Mouse (Mus musculus): Measurements from ENCODE around the gene Tns4. TPM values are rescaled to one million over a fixed set of nuclear protein-coding genes. Genes with fewer than 3 reads are reported as not detected.

Tns4 gene
- total RNA-seq (2021) = 0.52 and 0.90 TPM in 2 replicates
- long read RNA-seq, experiment 1 = 0 reads
- long read RNA-seq, experiment 2 = 0 reads

DNA sequence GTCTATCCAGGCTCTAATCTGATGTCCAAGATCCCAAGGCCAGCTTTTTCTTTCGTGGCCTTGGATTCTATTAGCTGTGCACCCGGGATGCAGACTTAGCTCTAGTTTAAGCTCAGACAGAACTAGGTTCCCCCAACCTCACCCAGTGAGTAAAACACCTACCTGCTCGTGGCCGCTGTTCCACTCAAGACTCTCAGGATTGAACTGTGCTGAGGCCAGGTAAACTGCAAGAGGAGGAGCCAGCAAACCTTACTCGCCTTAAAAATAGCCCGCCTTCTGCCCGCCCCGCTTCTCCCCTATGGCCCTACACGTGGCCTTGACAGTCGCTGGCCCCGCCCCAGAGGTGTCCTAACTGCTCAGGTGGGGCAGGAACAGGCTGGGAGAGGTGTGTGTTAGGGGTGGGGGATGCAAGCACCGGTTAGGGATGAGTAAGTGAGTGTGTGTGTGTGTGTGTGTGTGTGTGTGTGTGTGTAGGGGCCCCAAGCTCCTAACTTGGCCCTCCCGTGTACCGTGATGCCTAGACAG, at the start of gene Tns4:
Tns4 (minus strand) TSS at position 230 of the 525 bp plus-strand sequence.
- no peak for DNase-seq

- DNase-seq = no peak
These were observed 48.3 kb upstream of the Tns4 start for GRCm38 (mm10) chr11:99137385-99137784.

GRCm38 (mm10) chr11:99136961-99137360, 47.9 kb upstream of the Tns4 start:
- DNase-seq = no peak

DNA sequence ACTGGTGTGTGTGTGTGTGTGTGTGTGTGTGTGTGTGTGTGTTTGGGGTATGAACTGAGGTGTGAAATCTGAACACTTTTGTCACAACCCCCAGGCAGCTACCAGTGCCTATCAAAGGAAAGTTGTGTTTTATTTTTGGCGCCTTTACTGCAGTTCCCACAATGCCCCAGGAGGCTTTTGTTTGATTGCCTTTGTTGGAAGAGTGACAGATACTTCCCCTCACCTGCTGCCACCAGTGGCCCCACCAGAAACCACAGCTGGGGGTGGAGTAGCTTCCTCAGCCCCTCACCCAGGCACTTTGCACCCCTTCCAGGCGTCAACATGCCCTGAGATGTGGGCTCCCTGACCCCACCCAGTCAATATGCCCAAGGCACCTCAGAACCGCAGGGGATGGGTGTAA, 47.3 kb upstream of the Tns4 start:
- DNase-seq = no peak

DNA sequence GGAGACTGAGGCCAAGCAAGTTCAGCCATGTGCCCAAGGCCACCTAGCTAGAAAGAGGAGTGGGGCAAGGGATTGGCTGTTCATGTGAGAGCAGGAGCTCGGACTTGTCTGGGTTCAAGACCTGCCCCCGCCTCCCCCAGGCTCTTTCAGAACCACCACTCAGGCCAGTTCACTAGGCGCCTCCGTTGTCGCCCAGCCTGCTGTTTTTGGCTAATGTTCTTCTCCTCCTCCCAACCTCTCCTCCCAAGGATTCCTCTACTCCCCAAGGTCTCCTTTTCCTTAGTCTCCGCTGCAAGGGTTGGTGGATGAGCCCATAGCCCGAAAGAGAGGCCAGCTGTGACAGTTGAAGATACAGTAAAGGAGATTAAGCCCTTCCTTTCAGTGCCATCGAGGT, 45.9 kb upstream of the Tns4 start:
- no peak for DNase-seq

DNA sequence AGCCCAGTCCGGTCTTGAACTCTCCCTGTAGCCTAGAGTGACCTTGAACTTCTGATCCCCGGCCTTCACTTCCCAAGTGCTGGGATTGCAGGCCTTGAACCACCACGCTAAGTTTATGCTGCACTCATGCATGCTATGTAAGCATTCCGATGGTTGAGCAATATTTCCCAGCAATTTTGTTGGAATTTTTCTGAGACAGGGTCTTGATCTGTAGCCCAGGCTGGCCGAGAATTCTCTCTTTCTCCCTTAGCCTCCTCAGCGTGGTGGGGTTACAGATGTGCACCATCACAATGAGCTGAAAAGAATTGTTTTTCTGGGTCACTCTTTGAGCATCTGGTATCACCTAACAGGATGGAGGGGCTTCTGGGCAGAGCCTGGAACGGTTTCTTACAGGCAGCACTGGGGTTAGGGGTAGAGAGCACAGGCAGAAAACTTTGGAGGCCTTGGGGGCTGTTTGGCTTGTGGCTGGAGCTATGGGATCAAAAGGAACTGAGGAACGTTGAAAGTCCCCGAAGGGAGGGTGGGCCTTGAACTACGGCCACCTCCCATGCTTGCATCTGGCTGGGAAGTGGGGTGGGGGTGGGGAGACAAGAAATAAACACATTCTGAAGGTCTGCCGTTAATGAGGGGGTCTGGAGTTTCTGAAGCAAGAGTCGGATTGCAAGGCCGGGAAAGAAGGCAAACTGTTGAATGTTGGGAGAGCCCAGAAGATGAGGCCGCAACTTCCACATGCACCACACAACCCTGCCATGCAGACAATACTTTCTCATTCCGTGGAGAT, 45.4 kb upstream of the Tns4 start:
- DNase-seq = peak; percentile 3

DNA sequence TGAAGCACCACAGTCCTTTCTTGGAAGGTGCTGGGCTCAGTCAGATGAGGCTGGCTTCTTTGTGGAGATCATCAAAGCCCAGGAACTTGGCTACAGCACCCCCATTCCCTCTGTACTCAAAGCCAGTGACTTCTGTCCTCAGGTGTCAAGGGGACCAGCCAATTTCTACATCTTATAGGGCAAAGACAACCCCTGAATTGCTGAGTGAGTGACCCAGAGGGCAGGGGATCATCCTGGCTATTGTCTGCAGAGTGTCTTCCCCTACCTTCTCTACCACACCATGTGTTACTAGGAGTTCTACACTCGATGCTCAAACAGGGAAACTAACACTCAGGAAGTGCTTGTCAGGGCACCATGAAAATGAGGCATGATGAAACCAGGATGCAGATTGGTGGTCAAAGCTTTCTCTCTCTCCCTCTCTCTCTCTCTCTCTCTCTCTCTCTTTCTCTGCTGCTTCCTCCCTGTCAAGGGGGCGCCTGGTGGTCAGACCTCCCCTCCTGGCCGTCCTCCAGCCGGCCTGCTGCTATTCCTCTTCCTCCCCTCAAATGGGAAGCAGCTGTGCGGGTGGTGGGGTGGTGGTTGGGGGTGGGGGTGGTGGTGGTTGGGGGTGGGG, 44.3 kb upstream of the Tns4 start:
- DNase-seq = no peak

DNA sequence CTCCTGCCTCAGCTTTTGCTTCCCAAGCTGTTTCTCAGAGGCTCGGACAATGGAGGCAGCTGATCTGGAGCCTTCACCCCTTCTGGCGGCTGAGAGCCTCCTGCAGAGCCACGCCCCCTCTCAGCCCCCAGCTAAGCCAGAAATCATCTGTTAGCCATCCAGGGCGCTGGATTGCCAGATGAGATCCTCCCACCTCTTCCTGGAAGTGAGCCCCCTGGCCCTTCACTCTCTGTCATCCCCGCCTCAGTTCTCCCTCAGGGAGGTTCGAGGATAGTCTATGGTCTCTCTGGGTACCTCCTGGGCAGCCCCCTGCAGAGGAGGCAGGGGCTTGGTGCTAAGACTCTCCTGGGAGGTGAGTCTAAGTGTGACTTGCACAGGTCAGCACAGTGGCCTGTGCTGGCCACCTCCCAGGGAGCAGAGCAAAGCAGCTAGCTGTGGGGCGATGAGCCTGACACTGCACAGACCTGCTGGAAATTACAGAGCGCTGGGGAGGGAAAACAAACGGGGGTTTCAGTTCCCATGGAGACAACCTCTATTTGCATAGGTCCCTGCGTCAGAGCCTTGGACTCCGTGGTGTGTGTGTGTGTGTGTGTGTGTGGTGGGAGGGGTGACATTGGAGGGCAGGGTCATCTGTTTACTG, 43.1 kb upstream of the Tns4 start:
- peak; percentile 59 for DNase-seq

DNA sequence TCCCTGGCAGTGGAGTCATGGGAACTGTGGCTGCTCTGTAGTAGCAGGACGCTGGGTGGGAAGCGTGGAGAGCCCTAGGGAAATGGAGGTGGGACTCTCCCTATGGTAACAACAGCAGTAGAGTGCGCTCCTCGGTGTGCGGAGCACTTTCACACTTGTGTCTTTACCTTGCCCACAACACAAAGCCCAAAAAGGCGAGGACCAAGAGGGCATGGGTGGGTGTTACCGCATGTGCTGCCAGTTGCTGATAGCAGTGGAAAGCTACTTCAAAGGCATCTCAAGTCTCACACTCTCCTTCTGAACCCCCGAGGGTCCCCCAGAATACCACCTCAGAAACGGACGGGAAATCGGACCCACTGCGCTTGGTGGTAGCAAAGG, 42.3 kb upstream of the Tns4 start:
- no peak for DNase-seq

- no peak for DNase-seq
These were observed 41.8 kb upstream of the Tns4 start for GRCm38 (mm10) chr11:99130736-99131462.

DNA sequence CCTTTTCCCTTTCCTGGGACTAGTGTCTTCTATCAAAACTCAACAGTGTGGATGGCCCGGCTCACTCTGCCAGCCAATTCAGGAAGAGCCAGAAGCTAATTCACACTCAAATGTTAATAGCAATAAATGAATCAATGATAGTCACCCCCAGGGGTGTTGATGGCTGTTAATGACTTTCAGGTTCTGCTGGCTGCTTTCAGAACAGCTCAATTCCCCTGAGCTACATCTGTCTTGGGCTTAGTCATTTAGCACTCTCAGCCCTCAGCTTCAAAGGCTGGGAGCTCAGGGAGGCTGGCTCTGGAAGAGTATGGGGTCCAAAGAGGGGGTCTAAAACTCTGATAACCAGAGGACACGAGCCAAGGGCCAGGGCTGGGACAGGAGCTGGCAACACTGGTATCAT, 40.2 kb upstream of the Tns4 start:
- DNase-seq = no peak

- no peak for DNase-seq
These were observed 38.9 kb upstream of the Tns4 start for GRCm38 (mm10) chr11:99127785-99128682.

DNA sequence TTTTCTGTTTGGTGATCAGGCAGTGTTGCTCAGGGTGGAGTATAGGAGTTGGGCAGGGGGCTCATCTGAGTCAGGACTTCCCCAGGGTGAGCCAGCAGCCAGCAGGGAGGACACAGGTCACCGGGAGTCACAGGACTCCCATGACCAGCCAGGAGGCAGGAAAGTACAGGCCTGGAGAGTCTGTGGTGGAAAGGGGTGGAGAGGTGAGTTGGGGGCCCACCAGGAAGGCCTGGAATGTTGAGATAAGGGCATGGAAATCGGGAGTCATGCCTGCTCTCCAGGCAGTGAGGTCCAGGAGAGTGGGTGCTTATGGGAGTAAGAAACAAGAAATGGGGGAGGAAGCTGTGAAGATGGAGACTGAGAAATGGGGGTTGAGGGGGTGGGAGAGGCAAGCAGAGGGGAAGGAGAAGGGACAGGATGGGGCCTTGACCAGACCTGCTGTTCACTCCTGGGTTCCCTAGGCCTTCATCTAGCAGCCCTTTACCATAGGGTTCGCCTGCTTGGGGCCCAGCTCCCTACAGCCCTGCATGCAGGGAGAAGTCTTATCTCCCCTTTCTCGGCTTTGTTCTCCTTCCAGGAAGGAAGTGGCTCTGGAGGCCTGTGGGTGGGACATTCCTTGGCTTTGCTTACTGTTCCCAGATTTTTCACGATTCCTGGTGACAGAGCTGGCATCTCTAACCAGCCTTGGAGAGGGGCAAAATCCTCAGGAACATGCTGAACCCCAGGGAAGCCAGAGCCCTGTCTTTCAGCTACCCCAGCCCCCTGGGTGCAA, 37.6 kb upstream of the Tns4 start:
- DNase-seq = no peak

GRCm38 (mm10) chr11:99124635-99125029, 35.5 kb upstream of the Tns4 start:
- DNase-seq = no peak

- peak; percentile 68 for DNase-seq
These were observed 35.0 kb upstream of the Tns4 start for GRCm38 (mm10) chr11:99123977-99124634.

- no peak for DNase-seq
These were observed 33.6 kb upstream of the Tns4 start for GRCm38 (mm10) chr11:99122703-99123102.

- no peak for DNase-seq
These were observed 32.1 kb upstream of the Tns4 start for GRCm38 (mm10) chr11:99121218-99121631.

DNA sequence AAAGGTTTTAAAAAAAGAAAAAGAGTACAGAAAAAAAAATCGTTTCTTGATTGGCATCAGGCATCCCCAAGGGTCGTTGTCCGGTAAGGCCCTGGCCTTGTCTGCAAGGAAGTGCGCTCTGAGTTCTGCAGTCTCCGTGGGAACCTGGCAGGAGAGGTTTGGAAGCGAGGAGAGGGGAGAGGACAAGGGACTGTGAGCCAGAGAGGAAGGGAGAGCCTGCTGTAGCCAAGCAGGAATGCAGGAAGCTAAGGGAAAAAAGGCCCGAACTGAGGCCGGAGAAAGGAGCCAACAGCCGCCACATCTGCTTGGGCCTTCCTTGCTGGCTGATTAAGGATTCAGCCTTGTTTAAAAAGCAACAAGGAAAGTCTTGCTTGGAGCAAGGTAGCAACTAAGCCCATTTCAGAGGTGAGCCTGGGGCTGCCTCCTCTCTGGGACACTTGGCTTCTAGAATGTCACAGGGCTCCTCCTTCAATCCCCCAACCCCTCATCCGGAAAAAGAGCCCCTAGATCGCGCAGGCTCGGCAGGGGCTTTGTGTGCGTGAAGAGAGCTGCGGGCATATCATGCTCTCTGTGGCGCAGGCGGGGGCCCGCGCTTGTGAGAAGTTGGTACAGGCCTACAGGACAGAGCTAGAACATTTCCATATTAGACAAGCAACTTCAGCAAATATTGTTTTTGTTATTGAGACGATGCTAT, 31.6 kb upstream of the Tns4 start:
- DNase-seq = no peak

DNA sequence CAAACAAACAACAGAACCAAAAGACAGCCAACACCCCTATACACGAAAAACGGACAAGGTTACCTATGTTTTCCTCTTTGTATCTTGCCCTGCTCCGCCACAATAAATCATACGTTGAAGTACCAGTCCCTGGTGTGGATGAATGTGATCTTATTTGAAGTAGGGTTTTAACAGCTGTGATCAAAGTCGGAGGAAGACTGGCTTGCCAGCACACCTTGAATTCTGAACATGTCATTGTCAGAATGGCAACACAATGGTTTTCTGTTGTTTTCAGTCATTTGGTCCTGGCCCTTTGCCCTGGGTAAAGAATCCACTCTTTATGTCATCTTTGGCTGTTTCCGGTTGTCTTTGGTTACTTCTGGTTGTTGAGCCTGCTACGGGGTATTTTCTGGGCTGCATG, 29.9 kb upstream of the Tns4 start:
- no peak for DNase-seq

Measured in adrenal gland, postnatal 14 days (tissue).